Mouse (Mus musculus) CH12.LX (cell line): Measurements from ENCODE around the gene Maats1.

Source experiments
- CHD2 ChIP-seq: IDR thresholded peaks from 2 replicates; pipeline ENCODE4 v1.6.1; 2011; ENCODE audit warnings: low read length, improper control_type of control experiment
- CTCF ChIP-seq, 2 experiments: IDR thresholded peaks in 1 of 2; conservative IDR thresholded peaks in 1 of 2; 2 replicates each; pipeline ENCODE4 v1.5.1; 2011 to 2012; ENCODE audit warnings: low read depth in 2 of 2, low read length in 2 of 2, improper control_type of control experiment in 1 of 2, inconsistent platforms in 1 of 2, mild to moderate bottlenecking in 1 of 2, moderate library complexity in 1 of 2
- EP300 ChIP-seq: IDR thresholded peaks from 2 replicates; pipeline ENCODE4 v1.6.1; 2011; ENCODE audit warnings: low read length, improper control_type of control experiment
- JUN ChIP-seq: IDR thresholded peaks from 2 replicates; pipeline ENCODE4 v1.6.1; 2011; ENCODE audit warnings: low read depth, mild to moderate bottlenecking, low read length, improper control_type of control experiment, moderate library complexity; ENCODE audit not compliant: insufficient read depth
- MAFK ChIP-seq: IDR thresholded peaks from 2 replicates; pipeline ENCODE4 v1.6.1; 2011; ENCODE audit warnings: low read length, improper control_type of control experiment; ENCODE audit not compliant: insufficient replicate concordance
- MAX ChIP-seq: IDR thresholded peaks from 2 replicates; pipeline ENCODE4 v1.6.1; 2011; ENCODE audit warnings: low read length, improper control_type of control experiment
- MEF2A ChIP-seq: IDR thresholded peaks from 2 replicates; pipeline ENCODE4 v1.6.1; 2014; ENCODE audit warnings: low read depth, mild to moderate bottlenecking, inconsistent platforms, low read length, improper control_type of control experiment, borderline replicate concordance
- MXI1 ChIP-seq: IDR thresholded peaks from 2 replicates; pipeline ENCODE4 v1.6.1; 2011; ENCODE audit warnings: mild to moderate bottlenecking, low read depth, low read length, improper control_type of control experiment
- NELFE ChIP-seq: IDR thresholded peaks from 2 replicates; pipeline ENCODE4 v1.6.1; 2011; ENCODE audit warnings: low read depth, low read length, improper control_type of control experiment
- POLR2A ChIP-seq: IDR thresholded peaks from 2 replicates; pipeline ENCODE4 v1.6.1; 2011; ENCODE audit warnings: low read depth, mild to moderate bottlenecking, improper control_type of control experiment, low read length
- USF1 ChIP-seq: IDR thresholded peaks from 2 replicates; pipeline ENCODE4 v1.6.1; 2014; ENCODE audit warnings: low read depth, mild to moderate bottlenecking, inconsistent platforms, low read length, improper control_type of control experiment
- USF2 ChIP-seq: conservative IDR thresholded peaks from 2 replicates; pipeline ENCODE4 v1.6.1; 2011; ENCODE audit warnings: low read depth, low read length, improper control_type of control experiment

GRCm38 (mm10) chr16:38287762-38288161 is 54.2 kb downstream of the Maats1 start:
- TF ChIP-seq POLR2A = no peak
- no peak for TF ChIP-seq EP300
- no peak for TF ChIP-seq CTCF (conservative IDR thresholded peaks at IDR 0.05 in 1 of 2, IDR thresholded peaks at IDR 0.05 in 1 of 2; ENCODE audit: low read depth in 2 of 2, low read length in 2 of 2)
- no peak for TF ChIP-seq MEF2A
- TF ChIP-seq JUN = no peak
- TF ChIP-seq USF2 = no peak
- no peak for TF ChIP-seq MAX
- TF ChIP-seq CHD2 = no peak
- TF ChIP-seq MXI1 = no peak
- TF ChIP-seq MAFK = no peak
- no peak for TF ChIP-seq USF1
- no peak for TF ChIP-seq NELFE
